Mouse (Mus musculus): Measurements from ENCODE around the gene Snhg11. TPM values are rescaled to one million over a fixed set of nuclear protein-coding genes. Genes with fewer than 3 reads are reported as not detected.
"Not testable (repeated sequence)": the region's sequence is repeated elsewhere in the genome, so short reads cannot be mapped to it uniquely, and the experiment has no call there.

The Snhg11 gene
- total RNA-seq, 2 experiments from 2014 or later: 627 to 661 TPM

- no peak for DNase-seq (ENCODE audit: low spot score in 2 of 2)
Observed at GRCm38 (mm10) chr2:158368313-158368712, 7.1 kb upstream of the Snhg11 start.

DNA sequence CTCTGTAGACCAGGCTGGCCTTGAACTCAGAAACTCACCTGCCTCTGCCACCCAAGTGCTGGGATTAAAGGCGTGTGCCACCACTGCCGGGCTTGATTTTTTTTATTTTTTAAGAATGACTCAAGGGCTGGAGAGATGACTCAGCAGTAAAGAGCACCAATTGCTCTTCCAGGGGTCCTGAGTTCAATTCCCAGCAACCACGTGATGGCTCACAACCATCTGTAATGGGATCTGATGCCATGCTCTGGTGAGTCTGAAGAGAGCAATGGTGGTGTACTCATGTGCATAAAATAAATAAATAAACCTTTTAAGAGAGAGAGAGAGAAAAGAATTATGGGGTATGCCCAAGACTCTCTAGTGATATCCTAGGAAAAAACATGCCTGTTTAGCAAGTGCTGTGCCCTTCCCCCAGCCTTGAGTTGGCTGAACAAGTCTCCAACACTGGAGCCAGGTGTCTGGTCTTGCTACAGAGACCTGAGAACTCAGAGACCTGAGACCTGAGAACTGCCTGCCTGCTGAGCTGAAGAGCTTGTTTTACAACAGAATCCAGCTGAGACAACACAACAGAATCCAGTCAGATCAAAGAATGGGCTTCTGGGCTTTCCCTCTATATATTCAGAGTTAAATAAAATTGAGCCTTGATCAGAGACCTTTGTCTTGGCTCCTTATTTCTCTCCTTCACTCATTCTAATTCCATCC lies 5.8 kb upstream of the Snhg11 start:
- no peak for DNase-seq (ENCODE audit: low spot score in 2 of 2)

DNA sequence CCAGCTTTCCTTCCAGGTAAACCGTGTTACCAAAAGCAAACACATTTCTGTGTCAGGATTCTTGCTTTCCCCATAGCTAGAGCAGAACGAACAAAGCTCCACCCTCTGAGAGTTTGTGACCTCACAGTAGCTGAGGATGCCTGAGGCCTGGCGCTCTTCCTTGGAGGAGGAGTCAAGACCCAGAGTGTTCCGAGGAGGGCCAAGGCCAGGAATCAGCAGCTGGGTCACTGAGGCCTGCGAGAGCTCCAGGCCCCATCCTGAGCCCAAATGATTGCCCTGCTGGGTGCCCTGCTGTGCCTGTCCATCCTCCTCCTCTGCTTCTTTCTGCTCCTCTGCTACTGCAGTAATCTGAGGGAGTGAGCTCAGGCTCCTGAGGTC lies 5.3 kb upstream of the Snhg11 start:
- DNase-seq (ENCODE audit: low spot score in 2 of 2): no peak

DNA sequence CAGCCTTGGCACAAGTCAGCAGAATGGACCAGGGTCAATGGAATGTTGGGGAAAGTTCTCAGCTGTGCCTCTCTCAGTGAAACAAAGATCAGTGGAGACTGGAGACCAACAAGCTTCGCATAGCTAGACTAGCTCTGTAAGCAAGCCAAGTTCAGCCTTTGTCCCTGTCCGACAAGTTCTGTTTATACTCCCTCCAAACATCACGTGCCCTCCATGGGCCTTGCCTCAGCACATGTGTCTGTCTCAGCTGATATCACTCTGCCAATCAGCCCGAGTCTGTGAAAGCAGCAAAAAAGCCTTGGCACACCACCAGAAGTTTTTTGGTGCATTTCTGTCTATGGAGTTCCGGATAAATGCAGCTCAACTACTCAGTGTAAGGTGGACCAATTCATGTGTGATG lies 2.4 kb upstream of the Snhg11 start:
- DNase-seq (ENCODE audit: low spot score in 2 of 2): no peak

- no peak for DNase-seq (ENCODE audit: low spot score in 2 of 2)
Observed at GRCm38 (mm10) chr2:158373516-158373915, 1.9 kb upstream of the Snhg11 start.

- no peak for DNase-seq (ENCODE audit: low spot score in 2 of 2)
Observed at GRCm38 (mm10) chr2:158376123-158376687, 767 bp downstream of the Snhg11 start.

- DNase-seq (ENCODE audit: low spot score in 2 of 2): peak; percentile 54
Observed at GRCm38 (mm10) chr2:158376798-158377197, 1.4 kb downstream of the Snhg11 start.

- DNase-seq (ENCODE audit: low spot score in 2 of 2): peak; percentile 41 to 43
Observed at GRCm38 (mm10) chr2:158377811-158378210, 2.4 kb downstream of the Snhg11 start.

- peak; percentile 55 to 60 for DNase-seq (ENCODE audit: low spot score in 2 of 2)
Observed at GRCm38 (mm10) chr2:158379354-158380078, 4.1 kb downstream of the Snhg11 start.

GRCm38 (mm10) chr2:158386072-158386471 lies 10.6 kb downstream of the Snhg11 start:
- DNase-seq (ENCODE audit: low spot score in 2 of 2): no peak

GRCm38 (mm10) chr2:158389421-158389820 lies 14.0 kb downstream of the Snhg11 start:
- no peak for DNase-seq (ENCODE audit: low spot score in 2 of 2)

- DNase-seq (ENCODE audit: low spot score in 2 of 2): no peak
Observed at GRCm38 (mm10) chr2:158396369-158396768, 20.9 kb downstream of the Snhg11 start.

GRCm38 (mm10) chr2:158397140-158397539 lies 21.7 kb downstream of the Snhg11 start:
- not testable (repeated sequence) for DNase-seq (ENCODE audit: low spot score in 2 of 2)

- DNase-seq (ENCODE audit: low spot score in 2 of 2): no peak
Observed at GRCm38 (mm10) chr2:158402915-158403314, 27.5 kb downstream of the Snhg11 start.

- no peak for DNase-seq (ENCODE audit: low spot score in 2 of 2)
Observed at GRCm38 (mm10) chr2:158408997-158409594, 33.7 kb downstream of the Snhg11 start.

- DNase-seq (ENCODE audit: low spot score in 2 of 2): peak; percentile 99 to 100
Observed at GRCm38 (mm10) chr2:158409595-158410021, 34.2 kb downstream of the Snhg11 start, which contains the start of gene Ralgapb. TSS of gene Ralgapb (plus strand) at chr2:158409848.

DNA sequence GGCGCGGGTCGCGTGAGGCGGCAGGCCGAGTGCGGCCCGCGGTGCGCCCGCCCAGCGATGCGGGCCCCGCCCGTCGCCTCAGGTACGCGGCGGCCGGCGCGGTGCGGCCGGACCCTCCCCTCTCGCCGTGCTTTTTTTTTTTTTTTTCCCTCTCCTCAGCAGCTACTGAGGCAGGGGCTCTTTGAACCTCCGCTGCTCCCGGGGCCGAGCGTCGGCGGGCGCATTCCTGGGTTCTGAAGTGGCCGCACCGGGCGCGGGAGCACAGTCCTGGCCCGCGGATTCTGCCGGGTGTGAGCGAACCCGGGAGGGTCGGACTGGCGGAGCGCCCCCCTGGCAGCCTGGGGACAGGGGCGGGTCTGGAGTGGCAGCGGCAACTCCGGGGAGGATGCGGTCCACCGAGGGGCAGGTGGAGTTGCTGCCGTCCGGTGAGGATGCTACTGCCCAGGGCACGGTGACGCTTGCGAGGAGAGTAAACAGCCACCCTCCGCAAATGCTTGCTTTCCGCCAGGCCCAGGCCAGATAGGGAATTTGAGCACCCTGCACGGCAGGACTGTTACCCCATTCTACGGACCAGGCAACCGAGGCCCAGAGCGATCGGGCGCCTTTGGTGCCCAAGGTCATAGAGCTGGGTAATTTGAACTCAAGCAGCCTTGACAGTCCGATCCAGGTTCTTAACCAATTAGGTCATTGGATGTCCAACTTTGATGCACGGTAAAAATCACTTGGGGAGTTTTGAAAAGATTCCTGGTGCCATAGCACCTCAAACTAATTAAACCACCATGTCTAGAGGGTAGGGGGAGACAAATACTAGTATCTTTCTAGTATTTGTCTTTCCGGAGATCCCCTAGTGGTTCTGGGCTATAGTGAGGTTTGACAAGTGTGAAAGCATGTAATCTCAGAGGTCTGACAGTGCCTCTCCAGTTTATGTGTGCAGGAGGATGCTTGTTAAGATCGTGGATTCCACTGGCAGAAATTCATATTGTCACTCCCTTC lies 34.9 kb downstream of the Snhg11 start:
- DNase-seq (ENCODE audit: low spot score in 2 of 2): peak; percentile 14 to 28

DNA sequence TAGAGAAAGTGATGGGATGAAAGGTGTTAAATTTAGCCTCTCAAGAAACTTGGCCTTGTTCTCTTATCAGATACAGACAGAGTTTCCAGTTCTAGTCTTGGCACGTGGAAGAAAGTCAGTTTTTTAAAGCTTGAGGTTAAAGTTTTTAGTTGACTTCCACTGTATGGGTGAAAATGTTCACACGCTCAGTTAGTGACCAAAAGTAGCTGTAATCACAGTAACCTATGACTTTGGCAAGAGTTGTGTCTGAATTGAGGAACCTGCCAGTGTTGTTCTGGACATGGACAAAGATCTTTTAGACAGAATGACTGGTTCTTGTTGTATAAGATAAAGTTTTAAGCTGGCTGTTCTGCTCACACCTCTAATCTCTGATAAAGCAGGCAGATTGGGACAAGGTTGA lies 37.8 kb downstream of the Snhg11 start:
- DNase-seq (ENCODE audit: low spot score in 2 of 2): no peak

DNA sequence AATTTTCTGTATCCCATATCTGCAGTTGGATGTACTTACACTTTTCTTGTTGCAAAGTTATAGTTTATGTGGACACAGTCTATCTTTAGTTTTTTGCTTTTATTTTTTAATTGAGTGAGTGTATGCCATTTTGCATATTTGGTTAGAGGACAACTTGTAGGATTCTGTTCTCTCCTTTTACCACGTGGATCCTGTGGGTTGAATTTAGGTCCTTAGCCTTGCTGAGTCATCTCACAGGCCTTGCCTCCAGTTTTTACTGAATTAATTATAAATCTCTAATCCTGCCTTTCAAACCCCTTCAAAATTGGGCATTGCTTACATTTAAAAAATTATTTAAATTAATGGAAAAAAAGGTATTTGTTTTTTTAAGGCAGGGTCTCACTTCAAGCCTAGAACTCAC lies 40.4 kb downstream of the Snhg11 start:
- DNase-seq (ENCODE audit: low spot score in 2 of 2): no peak

- no peak for DNase-seq (ENCODE audit: low spot score in 2 of 2)
Observed at GRCm38 (mm10) chr2:158418663-158419062, 43.2 kb downstream of the Snhg11 start.
